Mouse (Mus musculus): ENCODE measurements at regions not wholly inside any gene's neighbourhood (a gene's known extent, or its start where the extent isn't known, plus 50 kb on each side); places are given as distances from the start of the nearest gene placed in this dataset.

DNA sequence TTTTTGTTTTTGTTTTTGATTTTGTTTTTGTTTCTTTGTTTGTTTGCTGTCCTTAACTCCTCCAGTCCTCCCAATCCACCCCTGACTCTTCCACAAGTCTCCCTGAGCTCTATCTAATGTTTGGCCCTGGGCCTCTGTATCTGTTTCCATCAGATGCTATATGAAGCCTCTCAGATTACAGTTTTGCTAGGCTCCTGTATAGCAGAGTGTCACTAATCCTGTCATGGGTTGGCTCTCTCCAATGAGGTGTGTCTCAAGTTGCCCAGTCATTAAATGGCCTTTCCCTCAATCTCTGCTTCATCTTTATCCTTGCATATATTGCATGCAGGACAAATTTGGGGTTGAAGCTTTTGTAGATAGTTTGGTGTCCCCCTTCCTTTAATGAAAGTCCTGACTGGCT lies 446.9 kb upstream of the Impg1 start:
- Histone ChIP-seq H3K4me2 (replicated peaks; ENCODE audit: low read depth, low read length) (no peak overlapping the region), H3K4me1 (ENCODE audit: insufficient read depth, low read depth, low read length) (no peaks in the 10 kb centered on the region), H3K9me3 (ENCODE audit: low read length) (no peaks in the 10 kb centered on the region), H3K9ac (replicated peaks; ENCODE audit: low read depth) (no peak overlapping the region), H3K36me3 (ENCODE audit: insufficient read depth, low read length) (no peaks in the 10 kb centered on the region), H3K27ac (ENCODE audit: low read length) (no peak overlapping the region), H3K4me3 (ENCODE audit: low read depth, low read length) (no peak overlapping the region), H3K27me3 (replicated peaks; ENCODE audit: insufficient read depth, low read length) (no peaks in the 10 kb centered on the region)
- TF ChIP-seq EP300 (IDR thresholded peaks at IDR 0.05), result no peak
- no peak for TF ChIP-seq CTCF (IDR thresholded peaks at IDR 0.05)
- no peak for ATAC-seq
- DNase-seq (ENCODE audit: low spot score), result no peak

- no peak overlapping the region for H3K27ac ChIP-seq (ENCODE audit: low read length)
- H3K9ac ChIP-seq (replicated peaks; ENCODE audit: low read depth), result no peak overlapping the region
- H3K4me1 ChIP-seq (ENCODE audit: insufficient read depth, low read depth, low read length), result no peaks in the 10 kb centered on the region
- no peaks in the 10 kb centered on the region for H3K36me3 ChIP-seq (ENCODE audit: insufficient read depth, low read length)
- no peak overlapping the region for H3K4me3 ChIP-seq (ENCODE audit: low read depth, low read length)
- no peak overlapping the region for H3K4me2 ChIP-seq (replicated peaks; ENCODE audit: low read depth, low read length)
- no peak for TF ChIP-seq CTCF (IDR thresholded peaks at IDR 0.05)
- ATAC-seq (no peak), DNase-seq (ENCODE audit: low spot score) (no peak)
- H3K9me3 ChIP-seq (ENCODE audit: low read length), result no peaks in the 10 kb centered on the region
- WGBS, result 63% methylated on average over 4 of the region's 4 CpGs
- H3K27me3 ChIP-seq (replicated peaks; ENCODE audit: insufficient read depth, low read length), result no peaks in the 10 kb centered on the region
Measured at GRCm38 (mm10) chr9:80866807-80867206, 401.5 kb upstream of the Impg1 start.

- Histone ChIP-seq H3K4me3 (ENCODE audit: low read depth, low read length) (no peak overlapping the region), H3K9ac (replicated peaks; ENCODE audit: low read depth) (no peak overlapping the region), H3K36me3 (ENCODE audit: insufficient read depth, low read length) (no peaks in the 10 kb centered on the region), H3K4me2 (replicated peaks; ENCODE audit: low read depth, low read length) (no peak overlapping the region), H3K27ac (ENCODE audit: low read length) (no peak overlapping the region), H3K9me3 (ENCODE audit: low read length) (no peaks in the 10 kb centered on the region), H3K4me1 (ENCODE audit: insufficient read depth, low read depth, low read length) (no peaks in the 10 kb centered on the region), H3K27me3 (replicated peaks; ENCODE audit: insufficient read depth, low read length) (no peaks in the 10 kb centered on the region)
- no peak for TF ChIP-seq CTCF (IDR thresholded peaks at IDR 0.05)
- no peak for TF ChIP-seq EP300 (IDR thresholded peaks at IDR 0.05)
- ATAC-seq, result no peak
- 48% methylated on average over 2 of the region's 2 CpGs for WGBS
- DNase-seq (ENCODE audit: low spot score), result no peak
Measured at GRCm38 (mm10) chr9:80858998-80859397, 393.7 kb upstream of the Impg1 start.

- WGBS, result 49% methylated on average over 3 of the region's 3 CpGs
Measured at GRCm38 (mm10) chr9:80848190-80848589, 382.9 kb upstream of the Impg1 start.

GRCm38 (mm10) chr9:80832808-80833207 lies 367.5 kb upstream of the Impg1 start:
- TF ChIP-seq EP300 (IDR thresholded peaks at IDR 0.05) (no peak), CTCF (IDR thresholded peaks at IDR 0.05) (no peak)
- no peak overlapping the region for H3K27ac ChIP-seq (ENCODE audit: low read length)
- H3K9me3 ChIP-seq (ENCODE audit: low read length), result no peaks in the 10 kb centered on the region
- no peak for DNase-seq (ENCODE audit: low spot score)
- H3K27me3 ChIP-seq (replicated peaks; ENCODE audit: insufficient read depth, low read length), result no peaks in the 10 kb centered on the region
- no peak overlapping the region for H3K4me2 ChIP-seq (replicated peaks; ENCODE audit: low read depth, low read length)
- no peaks in the 10 kb centered on the region for H3K36me3 ChIP-seq (ENCODE audit: insufficient read depth, low read length)
- ATAC-seq, result no peak
- no peaks in the 10 kb centered on the region for H3K4me1 ChIP-seq (ENCODE audit: insufficient read depth, low read depth, low read length)
- 70% methylated on average over 2 of the region's 2 CpGs for WGBS
- no peak overlapping the region for H3K4me3 ChIP-seq (ENCODE audit: low read depth, low read length)
- no peak overlapping the region for H3K9ac ChIP-seq (replicated peaks; ENCODE audit: low read depth)

More at GRCm38 (mm10) chr9:80848190-80848589, 382.9 kb upstream of the Impg1 start:
- DNase-seq (ENCODE audit: low spot score) (no peak), ATAC-seq (no peak)
- Histone ChIP-seq H3K9ac (replicated peaks; ENCODE audit: low read depth) (no peak overlapping the region), H3K9me3 (ENCODE audit: low read length) (no peaks in the 10 kb centered on the region), H3K4me2 (replicated peaks; ENCODE audit: low read depth, low read length) (no peak overlapping the region), H3K4me3 (ENCODE audit: low read depth, low read length) (no peak overlapping the region), H3K27ac (ENCODE audit: low read length) (no peak overlapping the region), H3K27me3 (replicated peaks; ENCODE audit: insufficient read depth, low read length) (no peaks in the 10 kb centered on the region), H3K4me1 (ENCODE audit: insufficient read depth, low read depth, low read length) (no peaks in the 10 kb centered on the region), H3K36me3 (ENCODE audit: insufficient read depth, low read length) (no peaks in the 10 kb centered on the region)
- TF ChIP-seq EP300 (IDR thresholded peaks at IDR 0.05) (no peak), CTCF (IDR thresholded peaks at IDR 0.05) (no peak)

DNA sequence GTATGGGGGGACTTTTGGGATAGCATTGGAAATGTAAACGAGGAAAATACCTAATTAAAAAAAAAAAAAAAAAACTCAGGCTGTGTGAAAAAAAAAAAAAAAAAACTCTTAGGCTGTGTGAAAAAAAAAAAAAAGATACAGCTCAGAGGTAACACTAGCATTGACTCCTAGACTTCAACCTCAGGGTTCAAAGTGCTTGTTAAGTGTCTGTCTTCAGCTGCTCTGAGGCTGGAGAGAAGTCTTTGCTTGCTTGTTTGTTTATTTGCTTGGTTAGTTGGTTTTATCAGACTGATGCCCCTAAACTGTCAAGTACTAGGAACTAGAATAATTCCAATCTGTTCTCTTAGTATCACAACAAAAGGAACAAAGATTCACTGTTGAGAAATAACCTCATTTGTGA lies 360.1 kb upstream of the Impg1 start:
- H3K4me1 ChIP-seq (ENCODE audit: insufficient read depth, low read depth, low read length), result no peaks in the 10 kb centered on the region
- 56% methylated on average over 1 of the region's 1 CpGs for WGBS
- no peak overlapping the region for H3K27ac ChIP-seq (ENCODE audit: low read length)
- H3K9me3 ChIP-seq (ENCODE audit: low read length), result no peaks in the 10 kb centered on the region
- DNase-seq (ENCODE audit: low spot score) (no peak), ATAC-seq (no peak)
- H3K36me3 ChIP-seq (ENCODE audit: insufficient read depth, low read length), result no peaks in the 10 kb centered on the region
- H3K4me3 ChIP-seq (ENCODE audit: low read depth, low read length), result no peak overlapping the region
- no peaks in the 10 kb centered on the region for H3K27me3 ChIP-seq (replicated peaks; ENCODE audit: insufficient read depth, low read length)
- no peak overlapping the region for H3K4me2 ChIP-seq (replicated peaks; ENCODE audit: low read depth, low read length)
- TF ChIP-seq CTCF (IDR thresholded peaks at IDR 0.05), result no peak
- no peak for TF ChIP-seq EP300 (IDR thresholded peaks at IDR 0.05)
- H3K9ac ChIP-seq (replicated peaks; ENCODE audit: low read depth), result no peak overlapping the region

GRCm38 (mm10) chr9:80820066-80820465 lies 354.8 kb upstream of the Impg1 start:
- Histone ChIP-seq H3K27me3 (replicated peaks; ENCODE audit: insufficient read depth, low read length) (no peaks in the 10 kb centered on the region), H3K4me1 (ENCODE audit: insufficient read depth, low read depth, low read length) (no peaks in the 10 kb centered on the region), H3K4me2 (replicated peaks; ENCODE audit: low read depth, low read length) (no peak overlapping the region), H3K9ac (replicated peaks; ENCODE audit: low read depth) (no peak overlapping the region), H3K4me3 (ENCODE audit: low read depth, low read length) (no peak overlapping the region), H3K9me3 (ENCODE audit: low read length) (no peaks in the 10 kb centered on the region), H3K27ac (ENCODE audit: low read length) (no peak overlapping the region), H3K36me3 (ENCODE audit: insufficient read depth, low read length) (no peaks in the 10 kb centered on the region)
- DNase-seq (ENCODE audit: low spot score) (no peak), ATAC-seq (no peak)
- WGBS, result 72% methylated on average over 3 of the region's 3 CpGs
- TF ChIP-seq EP300 (IDR thresholded peaks at IDR 0.05) (no peak), CTCF (IDR thresholded peaks at IDR 0.05) (no peak)

Data from lung, postnatal 0 days (tissue).